Mouse (Mus musculus): ENCODE measurements around the gene Trim63.

Trim63 gene

GRCm38 (mm10) chr4:134362586-134362985 is 47.7 kb downstream of the Trim63 start:
- peak; percentile 83 to 84 for DNase-seq (ENCODE audit: inconsistent age in 2 of 2, low spot score in 1 of 2)

GRCm38 (mm10) chr4:134365280-134365679 is 50.4 kb downstream of the Trim63 start:
- DNase-seq (ENCODE audit: inconsistent age in 2 of 2, low spot score in 1 of 2): no peak

- DNase-seq (ENCODE audit: inconsistent age in 2 of 2, low spot score in 1 of 2): no peak
Measured at GRCm38 (mm10) chr4:134370649-134371221, 55.8 kb downstream of the Trim63 start.

GRCm38 (mm10) chr4:134371316-134371855 is 56.5 kb downstream of the Trim63 start:
- peak in 1 of 2 experiments; percentile 55 for DNase-seq (ENCODE audit: inconsistent age in 2 of 2, low spot score in 1 of 2)

- DNase-seq (ENCODE audit: inconsistent age in 2 of 2, low spot score in 1 of 2): peak; percentile 85 to 91
Measured at GRCm38 (mm10) chr4:134372294-134372747, 57.4 kb downstream of the Trim63 start.

- no peak for DNase-seq (ENCODE audit: inconsistent age in 2 of 2, low spot score in 1 of 2)
Measured at GRCm38 (mm10) chr4:134373295-134373694, 58.4 kb downstream of the Trim63 start.

- DNase-seq (ENCODE audit: inconsistent age in 2 of 2, low spot score in 1 of 2): no peak
Measured at GRCm38 (mm10) chr4:134374306-134374705, 59.4 kb downstream of the Trim63 start.

GRCm38 (mm10) chr4:134378089-134378615 is 63.2 kb downstream of the Trim63 start:
- DNase-seq (ENCODE audit: inconsistent age in 2 of 2, low spot score in 1 of 2): no peak
